Mouse (Mus musculus): ENCODE measurements around the gene Izumo4.
A peak's percentile ranks its signal among the peaks of the same experiment; 100 is the strongest.

Izumo4 gene

DNA sequence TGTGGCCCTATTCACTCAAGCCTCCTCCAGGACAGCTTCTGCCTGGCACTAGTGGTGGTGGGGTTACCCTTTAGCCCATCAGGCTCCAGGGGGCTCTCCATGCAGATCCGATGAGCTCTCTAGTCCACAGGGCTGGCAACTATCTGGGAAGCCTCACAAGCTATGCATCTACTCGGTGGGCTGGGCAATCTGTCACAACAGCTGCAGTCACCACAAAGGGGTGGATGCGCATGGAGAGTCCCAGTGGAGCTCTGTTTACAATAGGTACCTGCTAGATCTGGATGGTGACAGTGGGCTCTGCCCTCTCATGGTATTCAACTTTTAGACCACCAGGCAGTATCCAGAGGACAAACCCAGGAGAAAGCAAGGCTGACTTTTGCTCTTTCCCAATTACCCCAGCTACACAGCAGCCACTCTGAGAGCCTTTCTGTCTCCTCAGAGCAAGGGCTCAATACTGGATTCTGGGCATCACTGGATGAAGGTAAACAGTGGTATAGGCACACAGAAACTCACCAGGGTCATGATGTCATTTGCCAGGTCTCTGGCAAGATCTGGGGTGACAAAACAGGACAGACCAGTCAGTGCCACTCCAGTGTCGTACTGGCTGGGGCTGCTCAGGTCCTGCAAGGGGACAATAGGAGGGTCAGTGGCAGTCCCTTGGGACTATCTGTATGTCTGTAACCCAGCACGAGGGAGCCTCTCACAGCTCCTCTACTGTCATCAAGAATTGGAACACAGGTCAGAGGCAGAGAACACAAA is 25.6 kb downstream of the Izumo4 start:
- no peak for DNase-seq (ENCODE audit: low read depth, low spot score)

DNA sequence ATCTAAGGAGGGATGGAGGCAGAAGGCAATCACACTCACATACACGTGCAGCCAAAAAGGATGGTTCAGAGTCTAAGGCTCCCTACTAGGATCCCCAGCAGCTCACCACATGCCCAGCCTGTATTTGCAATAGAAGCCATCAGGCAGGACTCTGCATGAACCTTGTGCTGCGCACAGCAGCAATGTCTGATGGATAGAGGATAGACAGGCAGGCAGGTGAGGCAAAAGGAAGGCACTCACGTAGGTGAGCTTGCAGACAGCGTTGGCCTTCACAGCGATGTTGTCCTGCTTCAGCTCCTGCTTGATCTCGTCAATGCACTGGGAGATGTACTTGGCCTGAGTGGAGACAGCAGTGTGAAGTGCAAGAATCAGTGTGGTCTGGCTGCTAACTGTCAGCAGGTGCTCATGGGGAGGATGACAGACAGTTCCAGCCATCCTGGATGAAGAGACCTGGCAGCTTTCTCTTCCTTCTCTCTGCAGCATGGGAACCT is 30.7 kb downstream of the Izumo4 start:
- no peak for DNase-seq (ENCODE audit: low read depth, low spot score)

DNA sequence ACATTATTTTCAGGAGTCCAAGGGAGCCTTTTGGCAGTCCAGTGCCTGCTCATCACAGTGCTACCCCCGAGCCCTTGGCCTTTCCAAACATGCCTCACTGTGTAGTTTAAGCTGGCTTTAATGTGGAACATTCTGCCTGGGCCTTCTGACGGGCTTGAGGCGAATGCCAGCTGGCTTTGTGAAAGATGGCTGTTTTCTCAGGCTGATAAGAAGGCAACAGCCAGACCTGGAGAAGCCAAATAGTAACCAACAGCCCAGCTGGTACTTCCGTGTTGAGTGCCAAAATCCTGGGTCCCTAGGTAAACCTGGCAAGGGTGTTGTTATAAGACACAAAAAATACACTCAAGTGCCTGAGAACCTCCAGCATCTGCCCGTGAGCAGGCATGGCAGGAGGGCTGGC is 34.7 kb downstream of the Izumo4 start:
- no peak for DNase-seq (ENCODE audit: low read depth, low spot score)

DNA sequence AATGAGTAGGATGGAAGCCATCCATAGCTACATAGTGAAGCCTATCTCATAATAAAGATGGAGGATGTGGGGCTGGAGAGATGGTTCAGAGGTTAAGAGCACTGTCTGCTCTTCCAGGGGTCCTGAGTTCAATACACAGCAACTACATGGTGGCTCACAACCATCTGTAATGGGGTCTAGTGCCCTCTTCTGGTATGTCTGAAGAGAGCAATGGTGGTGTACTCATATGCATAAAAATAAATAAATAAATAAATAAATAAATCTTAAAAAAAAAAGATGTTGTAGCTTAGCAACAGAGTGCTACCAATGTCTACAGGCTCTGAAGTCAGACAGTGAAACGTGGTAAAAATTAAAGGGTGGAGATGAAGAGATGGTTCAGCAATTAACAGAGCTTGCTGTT is 36.7 kb downstream of the Izumo4 start:
- DNase-seq (ENCODE audit: low read depth, low spot score): peak; percentile 40

DNA sequence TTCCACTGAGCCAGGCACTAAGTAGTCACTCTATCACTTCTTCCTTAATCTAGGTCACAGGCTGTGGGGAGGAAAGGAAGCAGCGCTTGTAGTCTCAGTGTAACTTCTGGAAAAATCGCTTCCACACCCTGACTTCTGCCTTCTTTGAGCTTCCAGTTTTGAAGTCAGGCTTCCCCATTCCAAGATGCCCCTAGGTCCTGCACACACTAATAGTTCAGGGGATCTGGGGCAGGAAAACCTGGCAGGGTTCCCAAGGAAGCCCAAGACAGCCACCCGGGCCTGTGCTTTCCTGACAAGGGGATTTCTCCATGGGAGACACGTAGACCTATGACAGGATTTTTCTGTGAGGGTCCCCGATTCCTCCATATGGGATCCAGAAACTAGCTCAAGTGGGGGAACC is 39.2 kb downstream of the Izumo4 start:
- DNase-seq (ENCODE audit: low read depth, low spot score): no peak

DNA sequence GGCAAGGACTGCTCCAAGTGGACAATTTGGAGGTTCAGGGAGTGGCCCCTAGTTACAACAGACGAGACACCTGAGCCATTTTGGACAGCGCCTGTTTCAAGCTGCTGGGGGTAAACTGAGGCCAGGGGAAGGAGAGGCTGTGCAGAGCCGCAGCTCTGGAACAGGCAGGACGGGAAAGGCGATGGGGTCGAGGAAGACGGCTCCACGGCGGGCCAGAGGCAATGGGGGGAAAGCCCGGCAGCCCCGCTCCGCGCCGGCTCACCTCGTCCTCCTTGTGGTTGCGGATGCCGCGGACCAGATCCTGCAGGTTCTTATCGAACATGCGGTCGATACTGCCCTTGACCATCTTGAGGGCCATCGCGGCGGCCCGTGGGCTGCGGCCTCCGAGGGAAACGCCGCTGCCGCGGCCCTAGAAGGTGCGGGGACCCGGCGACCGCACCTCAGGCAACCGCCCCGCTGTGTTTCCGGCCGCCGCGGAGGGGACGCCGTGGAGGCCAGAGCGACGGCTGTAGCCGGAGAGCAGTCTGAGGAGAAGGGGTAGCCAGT is 39.7 kb downstream of the Izumo4 start:
- DNase-seq (ENCODE audit: low read depth, low spot score): no peak

DNA sequence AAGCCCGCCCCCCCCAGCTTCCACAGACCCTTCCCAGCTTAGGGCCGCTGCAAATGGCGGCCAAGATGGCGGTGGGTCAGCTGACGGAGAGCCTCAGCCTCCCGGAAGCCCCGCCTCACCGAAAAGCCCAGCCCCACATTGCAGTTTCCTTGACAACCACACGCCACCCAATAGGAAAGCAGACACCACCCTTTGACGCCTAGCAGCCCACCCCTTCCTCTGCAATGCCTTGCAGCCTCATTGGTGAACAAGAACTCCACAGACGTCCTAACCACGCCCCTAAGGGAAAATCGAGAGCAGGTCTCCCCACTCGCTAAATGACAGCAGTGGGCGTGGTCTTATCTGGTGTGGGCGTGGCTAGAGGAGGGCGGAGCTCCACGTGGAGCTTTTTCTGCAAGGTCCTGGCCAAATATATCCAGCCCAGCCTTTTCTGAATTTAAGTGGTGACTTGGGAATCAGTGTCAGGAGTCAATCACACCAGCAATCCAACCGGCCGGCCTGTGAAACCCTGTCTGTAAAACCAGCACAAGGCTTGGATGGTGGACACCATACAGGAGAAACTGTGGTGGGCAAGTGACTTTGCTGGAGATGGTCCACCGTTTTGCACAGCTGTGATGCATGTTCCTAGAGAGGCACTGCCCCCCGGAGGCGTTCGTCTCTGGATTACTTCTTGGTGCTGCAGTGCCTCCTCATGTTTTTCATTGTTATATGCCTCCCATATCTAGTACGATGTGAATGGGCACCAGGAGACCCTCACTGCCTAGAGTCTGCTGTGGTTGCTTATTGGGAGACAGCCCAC is 40.4 kb downstream of the Izumo4 start, which contains the start of gene Ap3d1:
Gene Ap3d1 (minus strand): TSS at position 85 of the 799 bp plus-strand sequence.
- DNase-seq (ENCODE audit: low read depth, low spot score): peak; percentile 100

DNA sequence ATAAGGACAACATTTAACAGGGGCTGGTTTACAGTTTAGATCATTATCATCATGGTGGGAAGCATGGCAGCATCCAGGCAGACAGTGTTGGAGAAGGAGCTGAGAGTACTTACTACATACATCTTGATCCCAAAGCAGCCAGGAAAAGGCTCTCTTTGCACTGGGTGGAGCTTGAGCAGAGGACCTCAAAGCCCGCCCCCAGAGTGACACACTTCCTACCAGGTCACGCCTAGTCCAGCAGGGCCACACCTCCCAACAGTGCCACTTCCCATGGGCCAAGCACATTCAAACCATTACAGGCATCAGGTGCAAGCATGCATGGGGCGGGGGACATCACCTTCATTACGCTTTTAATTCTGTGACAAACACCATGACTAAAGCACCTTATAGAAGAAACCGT is 42.3 kb downstream of the Izumo4 start:
- peak; percentile 84 for DNase-seq (ENCODE audit: low read depth, low spot score)

DNA sequence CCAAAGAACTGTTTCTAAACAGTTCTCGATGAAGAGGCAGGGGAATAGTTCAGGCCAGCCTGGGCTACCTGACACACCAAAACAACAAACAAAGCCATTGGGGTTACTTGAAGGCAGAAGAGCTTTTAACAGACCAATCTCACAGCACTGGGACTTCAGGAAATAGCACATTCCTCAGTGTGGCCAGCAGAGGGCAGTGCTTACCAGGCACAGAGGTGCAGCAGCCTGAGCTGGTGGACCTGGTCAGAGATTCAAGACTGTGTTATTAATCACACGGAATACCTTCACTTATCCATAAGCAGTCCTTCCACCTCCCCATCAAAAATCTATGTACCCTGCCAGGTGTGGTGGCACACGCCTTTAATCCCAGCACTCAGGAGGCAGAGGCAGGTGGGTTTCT is 45.4 kb downstream of the Izumo4 start:
- DNase-seq (ENCODE audit: low read depth, low spot score): peak; percentile 82

DNA sequence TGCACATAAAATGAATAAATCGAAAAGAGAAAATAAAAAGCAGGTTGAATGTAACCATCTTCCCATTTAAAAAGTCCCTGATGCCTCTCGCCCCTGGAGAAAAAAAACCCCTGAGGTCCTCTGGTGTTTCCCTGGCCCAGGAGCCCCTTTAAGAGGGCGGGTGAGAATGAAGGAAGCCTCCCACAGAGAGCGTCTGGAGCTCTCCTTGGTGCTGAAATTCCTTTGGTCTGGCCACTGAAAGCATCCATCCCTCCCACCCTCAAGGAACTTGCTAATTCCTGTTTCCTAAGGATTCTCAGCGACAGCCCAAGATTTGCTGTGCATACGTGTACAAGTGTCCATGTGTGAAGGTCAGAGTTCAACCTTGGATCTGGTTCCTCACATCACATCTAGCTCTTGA is 46.6 kb downstream of the Izumo4 start:
- DNase-seq (ENCODE audit: low read depth, low spot score): peak; percentile 83

DNA sequence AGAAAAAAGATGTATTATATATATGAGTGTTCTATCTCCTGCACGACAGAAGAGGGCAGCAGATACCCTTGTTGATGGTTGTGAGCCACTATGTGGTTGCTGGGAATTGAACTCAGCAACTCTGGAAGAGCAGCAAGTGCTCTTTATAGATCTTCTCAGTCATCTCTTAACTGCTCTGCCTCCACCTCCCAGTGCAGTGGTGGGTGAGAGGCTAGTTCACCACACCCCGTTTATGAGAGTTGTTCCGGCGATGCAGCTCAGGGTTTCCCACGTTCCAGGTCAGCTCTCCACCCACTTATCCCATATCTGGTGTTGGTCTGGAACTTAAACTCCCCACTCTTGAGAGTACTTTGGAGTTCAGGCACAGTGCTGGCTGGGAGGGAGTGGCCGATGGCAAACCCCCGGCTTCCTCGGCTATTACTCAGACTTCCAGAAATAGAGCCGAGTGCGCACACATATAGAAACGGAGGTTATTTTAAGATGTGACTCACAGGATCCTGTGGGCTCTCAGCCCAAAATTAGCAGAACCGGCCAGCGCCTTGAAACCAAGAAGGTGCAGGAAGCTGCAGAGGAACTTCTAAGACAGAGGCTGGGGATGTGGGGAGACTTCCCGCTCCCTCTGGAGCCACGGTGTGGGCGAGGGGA is 49.3 kb downstream of the Izumo4 start:
- DNase-seq (ENCODE audit: low read depth, low spot score): peak; percentile 76

DNA sequence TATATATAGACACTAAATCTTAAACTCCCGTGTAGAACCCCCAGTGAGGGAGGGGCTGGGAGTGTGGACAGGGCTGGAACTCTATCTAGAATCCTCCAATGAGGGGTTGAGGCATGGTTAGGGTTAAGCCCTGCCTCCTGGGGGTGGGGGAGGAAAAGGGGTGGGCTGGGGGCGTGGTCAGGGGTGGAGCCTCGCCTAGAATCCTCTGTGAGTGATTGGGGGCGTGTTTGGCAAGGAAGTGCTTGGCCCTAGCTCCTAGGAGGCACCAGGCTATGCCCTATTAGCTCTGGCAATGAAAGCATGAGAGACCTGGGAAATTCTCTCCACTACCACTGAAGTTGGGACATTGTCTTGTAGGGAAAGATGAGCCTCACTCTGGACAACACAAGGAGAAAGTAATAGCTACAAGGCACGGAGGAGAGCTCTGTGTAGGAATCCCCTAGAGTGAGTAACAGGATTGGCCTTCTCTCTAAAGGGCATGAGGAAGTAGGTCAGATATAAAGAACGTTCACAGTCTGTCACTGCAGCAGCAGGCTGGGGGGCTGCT is 50.2 kb downstream of the Izumo4 start:
- peak; percentile 91 for DNase-seq (ENCODE audit: low read depth, low spot score)

DNA sequence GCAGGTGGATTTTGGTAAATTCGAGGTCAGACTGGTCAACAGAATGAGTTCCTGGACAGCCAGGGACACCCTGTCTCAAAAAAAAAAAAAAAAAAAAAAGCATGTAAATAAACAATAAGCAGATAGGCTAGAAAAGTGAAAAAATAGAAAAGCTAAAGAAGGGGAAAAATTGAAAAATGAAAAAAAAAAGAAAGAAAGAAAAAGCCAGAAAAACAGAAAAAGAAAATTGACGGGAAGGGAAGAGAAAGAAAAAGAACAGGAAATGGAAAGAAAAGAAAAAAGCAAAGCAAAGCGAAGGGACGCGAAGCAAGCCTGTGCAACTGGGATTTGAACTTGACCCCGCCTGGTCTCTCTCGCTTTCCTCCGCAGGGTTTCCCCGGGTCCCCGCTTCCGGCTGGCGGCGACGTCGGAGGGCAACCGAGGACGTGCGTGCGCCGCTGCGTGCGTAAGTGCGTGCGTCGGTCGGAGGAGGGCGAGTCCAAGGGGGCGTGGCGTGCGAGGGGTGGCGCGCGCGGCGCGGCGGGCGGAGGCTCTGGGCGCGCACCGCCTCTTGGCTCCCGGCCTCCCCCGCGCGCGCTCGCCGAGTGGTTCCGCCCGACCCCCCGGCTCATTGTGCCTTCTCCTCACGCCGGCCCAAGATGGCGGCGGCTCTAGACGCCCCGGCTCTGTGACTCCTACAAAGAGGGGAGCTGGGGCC is 52.8 kb downstream of the Izumo4 start, which contains the start of gene Dot1l:
Gene Dot1l (plus strand): TSS at position 613 of the 697 bp plus-strand sequence.
- peak; percentile 98 for DNase-seq (ENCODE audit: low read depth, low spot score)
